Mouse (Mus musculus) cerebellum, adult 9-10 months (tissue): ENCODE data around the gene Speg.
A peak's percentile ranks its signal among the peaks of the same experiment; 100 is the strongest.

Experiments
- DNase-seq: peaks from one replicate; pipeline ENCODE4 v3.0.0; 2022

Speg gene

DNA sequence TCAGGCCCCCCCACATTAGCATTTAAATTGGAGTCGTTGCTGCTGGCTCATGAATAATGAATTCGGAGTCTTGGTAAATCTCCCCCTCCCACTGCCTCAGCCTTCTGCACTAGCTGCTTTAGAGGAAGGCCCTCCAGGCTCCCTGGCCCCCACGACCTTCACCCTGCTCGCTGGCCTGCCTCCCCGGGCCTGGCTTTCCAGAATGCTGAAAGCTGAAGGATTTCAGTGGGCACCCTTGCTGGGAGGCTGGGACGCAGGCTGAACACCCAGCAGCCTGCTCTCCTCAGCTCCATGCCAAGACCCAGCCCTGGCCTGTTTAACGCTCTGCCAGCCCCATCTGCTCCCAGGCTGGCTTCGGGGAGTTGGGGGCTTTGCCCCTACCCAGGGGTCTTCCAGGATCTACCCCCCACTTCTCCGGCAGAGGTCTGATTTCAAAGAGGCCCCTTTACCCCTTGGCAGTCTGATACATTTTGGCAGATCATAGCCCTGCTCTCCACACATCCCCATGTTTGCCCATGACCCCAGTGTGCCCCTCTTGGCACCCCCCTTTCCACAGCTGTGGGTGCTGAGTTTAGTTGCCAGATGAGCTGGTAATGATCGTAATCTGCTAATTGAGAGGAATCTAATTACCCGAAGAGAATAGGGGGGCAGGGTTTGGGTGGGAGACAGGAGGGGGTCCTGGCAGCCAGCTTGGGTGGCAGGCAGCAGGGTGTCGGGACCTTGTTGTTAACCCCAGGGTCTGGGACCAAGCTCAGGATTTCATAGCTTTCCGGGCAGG lies 68.3 kb downstream of the Speg start:
- DNase-seq: peak; percentile 81

DNA sequence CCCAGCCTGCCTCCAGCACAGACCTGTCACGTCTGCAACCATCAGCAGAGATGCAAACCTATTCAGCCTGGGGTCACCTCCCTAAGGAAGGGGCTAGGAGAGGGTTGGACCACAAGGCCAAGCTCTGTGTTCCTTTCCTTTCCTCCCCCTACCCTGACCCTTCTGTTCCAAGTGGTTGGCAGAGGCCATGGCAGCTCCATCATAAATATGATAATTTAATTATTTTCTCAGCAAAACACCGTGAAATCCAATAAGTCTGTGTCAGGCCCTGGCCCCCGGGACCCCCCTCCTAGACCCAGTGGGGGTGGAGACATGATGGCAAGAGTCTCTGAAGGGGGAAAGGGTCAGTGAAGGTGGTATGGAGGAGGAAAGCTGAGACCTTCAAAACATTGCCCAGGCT lies 69.1 kb downstream of the Speg start:
- DNase-seq: peak; percentile 72

DNA sequence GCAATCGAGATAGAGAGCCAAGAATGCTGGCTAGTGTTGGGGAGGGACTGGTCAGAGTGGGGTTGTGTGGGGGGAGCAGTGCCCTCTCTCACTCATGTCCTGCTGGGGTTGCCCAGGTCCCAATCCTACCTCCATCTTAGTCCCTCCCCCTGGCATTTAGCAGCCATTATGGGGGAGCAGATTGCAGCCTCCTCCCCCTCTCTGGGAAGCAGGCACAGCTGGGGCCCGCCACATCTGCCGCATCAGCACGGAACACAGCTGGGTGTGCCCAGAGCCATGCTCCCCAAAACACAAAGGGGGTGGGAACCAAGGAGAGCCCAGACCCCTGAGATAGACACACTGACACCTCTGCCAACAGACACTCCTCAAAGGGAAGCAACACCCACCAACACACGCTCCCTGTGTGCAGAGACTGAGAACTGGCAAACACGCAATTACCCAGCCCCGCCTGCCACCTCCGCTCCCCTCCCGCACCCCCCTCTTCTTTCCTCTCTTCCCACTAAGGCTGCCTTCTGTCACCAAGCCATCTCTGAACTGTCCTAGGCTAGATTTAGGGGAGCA lies 70.1 kb downstream of the Speg start:
- peak; percentile 75 for DNase-seq

DNA sequence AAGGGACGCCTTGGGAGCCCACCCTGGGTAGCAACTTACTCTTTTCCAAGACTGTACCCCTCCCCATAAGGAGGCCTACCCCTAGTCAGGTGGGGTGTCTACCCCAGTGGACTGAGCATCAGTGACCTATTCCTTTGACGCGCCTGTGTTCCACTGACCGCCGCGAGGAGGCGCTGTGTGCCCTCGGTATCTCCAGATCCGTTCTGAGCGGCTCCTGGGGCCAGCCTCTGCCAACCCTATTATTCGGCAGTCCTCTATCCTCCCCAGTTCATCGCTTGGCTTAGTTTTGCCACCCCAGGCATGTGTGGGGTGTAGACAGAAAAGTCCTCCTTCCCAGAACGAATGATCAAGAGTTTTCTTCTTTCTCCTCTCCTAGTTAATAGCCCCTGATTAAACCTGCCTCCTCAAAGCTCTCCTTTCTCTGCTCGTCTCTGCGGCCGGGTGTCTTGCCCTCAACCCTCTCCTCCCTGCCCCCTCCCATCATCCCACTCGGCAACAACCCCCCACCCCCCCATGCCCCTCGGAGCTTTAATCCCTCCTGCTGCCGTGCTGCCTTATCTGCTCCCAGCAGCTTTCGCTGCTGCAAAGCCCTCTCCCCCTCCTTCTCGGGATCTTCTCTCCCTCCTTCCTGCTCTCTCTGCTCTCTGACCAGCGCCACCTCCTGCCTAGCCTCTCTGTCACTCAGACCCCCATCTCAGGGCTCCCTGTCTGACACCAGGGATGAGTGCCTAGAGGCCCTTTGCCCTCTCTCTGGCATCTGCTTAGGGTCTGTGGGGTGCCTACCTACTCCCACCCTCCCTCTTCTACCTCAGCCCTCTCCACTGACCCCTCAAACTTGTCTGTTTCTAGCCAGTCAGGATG lies 70.9 kb downstream of the Speg start:
- DNase-seq: peak; percentile 92

DNA sequence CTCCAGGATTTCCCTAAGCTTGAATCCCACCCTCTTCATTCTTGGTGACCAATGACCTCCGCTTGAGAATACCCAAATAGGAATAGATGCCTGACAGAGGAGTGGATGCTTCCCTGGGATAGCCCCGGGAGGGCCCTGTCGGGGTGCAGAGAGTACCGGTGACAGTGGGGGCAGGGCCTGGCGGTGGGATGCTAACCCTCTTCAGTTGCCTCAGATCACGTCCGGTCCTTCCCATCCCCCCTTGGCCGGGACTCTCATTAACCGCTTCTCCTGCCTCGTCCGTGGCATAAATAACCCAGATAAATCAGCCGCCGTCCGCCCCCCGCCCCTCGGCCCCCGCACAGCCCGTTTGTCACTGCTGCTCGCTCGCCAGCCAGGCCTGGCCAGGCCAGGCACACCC lies 71.6 kb downstream of the Speg start:
- peak; percentile 60 for DNase-seq

DNA sequence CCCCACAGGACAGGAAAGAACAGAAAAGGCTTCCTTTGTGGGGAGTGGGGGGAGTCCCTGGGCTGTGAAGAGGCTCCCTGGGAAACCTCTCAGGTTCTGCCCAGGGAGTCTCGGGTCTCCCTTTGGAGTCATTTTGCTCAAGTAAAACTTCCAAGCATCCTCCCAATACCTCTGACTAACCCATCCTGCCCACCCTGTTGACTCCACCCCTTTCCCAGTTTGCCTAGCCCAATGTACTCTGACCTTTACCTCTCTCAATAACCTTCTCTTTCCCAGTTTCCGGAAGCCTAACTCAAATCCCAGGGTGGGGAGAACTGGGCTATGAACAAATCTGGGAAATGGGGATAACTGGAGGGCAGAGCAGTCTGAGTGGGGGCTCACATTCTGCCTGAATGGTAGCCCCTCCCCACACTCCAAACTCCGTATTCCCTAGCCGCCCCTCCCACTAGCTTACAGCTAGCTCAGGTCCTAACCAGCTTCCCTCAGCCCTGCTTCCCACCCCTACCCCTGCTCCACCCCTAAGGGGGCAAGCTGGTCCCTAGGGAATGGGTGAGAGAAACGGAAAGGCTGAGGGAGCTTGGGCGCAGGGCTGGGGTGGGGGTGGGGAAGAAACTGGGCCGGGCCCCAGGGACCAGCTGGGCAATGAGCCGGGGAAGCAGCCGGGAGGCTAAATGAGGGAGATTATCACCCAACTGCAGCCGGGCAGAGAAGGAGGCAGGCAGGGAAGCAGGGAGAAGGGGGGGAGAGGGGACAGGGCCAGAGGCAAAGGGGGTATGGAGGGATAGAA lies 72.4 kb downstream of the Speg start:
- no peak for DNase-seq

DNA sequence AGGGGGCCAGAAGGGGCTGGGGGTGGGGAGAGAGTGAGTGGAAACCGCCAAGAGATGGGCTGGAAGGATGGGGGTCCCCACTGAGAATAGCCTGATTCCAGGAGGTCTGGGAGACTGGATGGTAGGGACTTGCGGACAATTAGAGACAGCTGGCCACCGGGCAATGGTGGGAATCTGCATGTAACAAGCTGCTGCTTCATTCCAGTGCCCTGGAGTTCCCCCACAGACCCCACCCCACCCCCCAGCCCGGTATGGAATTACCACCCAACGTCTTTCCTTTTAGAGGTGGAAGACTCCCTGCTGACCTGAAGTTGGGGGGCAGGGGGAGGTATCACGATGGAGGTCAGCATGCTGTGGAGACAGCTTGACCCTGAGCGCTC lies 72.9 kb downstream of the Speg start:
- DNase-seq: no peak

DNA sequence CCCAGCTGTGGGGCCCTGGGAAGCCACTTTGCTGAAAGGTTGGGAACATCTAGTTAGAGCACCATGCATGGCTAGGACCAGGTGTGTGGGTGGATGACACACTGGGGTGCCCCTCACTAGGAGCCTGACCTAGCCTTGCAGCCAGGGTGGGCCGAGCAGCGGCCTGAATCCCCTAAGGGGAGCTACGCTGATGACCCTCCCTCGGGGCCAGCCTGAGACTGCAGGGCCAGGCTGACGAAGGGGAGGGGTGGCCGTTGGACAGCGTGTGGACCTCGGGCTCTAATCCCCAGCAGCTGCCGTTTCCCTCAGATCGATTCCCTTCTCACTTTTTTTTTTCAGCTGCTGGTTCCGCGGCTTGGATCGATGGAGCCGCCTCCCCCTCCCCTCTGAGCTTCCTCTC lies 73.8 kb downstream of the Speg start:
- no peak for DNase-seq

DNA sequence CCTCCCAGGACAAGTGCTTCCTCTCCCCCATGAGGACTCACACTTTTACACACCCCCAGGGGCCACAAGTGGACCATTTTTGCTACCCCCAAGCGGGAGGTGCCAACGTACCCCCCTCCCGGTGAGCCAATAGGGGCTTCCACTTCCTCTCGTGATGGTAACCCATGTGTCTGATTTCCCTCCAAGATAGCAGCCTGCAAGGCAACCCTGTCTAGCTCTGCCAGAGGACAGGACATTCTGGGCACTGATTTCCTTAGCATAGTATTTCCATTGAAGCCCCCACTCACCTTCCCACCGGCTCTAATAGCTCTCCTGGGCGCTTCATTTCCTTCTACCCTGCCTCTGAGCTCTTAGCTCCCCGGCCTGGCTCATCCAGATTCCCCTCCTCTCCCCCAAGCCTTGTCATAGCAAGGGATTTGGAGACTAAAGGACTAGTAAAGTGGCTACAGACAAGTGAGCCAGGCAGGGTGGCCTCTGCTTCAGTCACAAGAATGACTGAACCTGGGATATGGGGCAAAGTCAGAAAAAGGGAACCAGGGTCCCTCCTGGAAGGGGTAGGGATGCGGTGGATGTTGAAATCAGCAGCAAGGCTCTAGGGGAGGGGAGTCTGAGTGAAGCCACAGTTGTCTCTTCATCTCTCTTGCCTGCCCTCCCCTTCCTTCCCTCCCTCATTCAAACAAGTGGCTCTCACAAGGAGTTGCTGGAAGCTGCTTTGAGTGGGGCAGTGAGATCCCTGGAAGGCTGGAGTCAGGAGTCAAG lies 74.5 kb downstream of the Speg start:
- no peak for DNase-seq

DNA sequence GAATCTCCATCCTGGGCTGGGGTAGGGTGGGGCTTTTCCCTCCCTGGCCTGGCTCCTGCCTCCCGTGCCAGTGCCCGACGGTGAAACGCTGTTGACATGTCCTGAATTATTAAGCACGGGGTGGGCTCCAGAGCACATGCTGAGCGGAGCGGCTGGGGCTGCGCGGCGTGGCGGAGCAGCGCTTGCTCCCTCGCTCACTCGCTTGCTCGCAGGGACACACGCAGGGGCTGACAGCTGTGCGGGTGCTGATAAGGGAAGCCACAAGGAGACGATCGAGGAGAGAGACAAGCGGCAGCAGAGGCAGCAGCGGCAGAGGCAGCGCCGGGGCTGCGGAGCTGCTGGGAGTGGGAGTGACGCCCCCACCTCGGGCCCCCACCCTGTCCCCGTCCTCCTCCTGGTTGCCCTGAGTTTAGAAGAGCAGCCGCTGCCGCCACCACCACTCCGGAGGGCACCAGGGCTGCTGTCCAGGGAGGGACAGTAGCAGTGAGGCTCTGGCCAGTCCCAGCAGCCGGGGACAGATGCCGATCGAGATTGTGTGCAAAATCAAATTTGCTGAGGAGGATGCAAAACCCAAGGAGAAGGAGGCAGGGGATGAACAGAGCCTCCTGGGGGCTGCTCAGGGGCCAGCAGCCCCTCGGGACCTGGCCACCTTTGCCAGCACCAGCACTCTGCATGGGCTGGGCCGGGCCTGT lies 75.4 kb downstream of the Speg start, which contains the start of gene Asic4:
Asic4 (plus strand) TSS at position 123 of the 692 bp plus-strand sequence.
- no peak for DNase-seq

DNA sequence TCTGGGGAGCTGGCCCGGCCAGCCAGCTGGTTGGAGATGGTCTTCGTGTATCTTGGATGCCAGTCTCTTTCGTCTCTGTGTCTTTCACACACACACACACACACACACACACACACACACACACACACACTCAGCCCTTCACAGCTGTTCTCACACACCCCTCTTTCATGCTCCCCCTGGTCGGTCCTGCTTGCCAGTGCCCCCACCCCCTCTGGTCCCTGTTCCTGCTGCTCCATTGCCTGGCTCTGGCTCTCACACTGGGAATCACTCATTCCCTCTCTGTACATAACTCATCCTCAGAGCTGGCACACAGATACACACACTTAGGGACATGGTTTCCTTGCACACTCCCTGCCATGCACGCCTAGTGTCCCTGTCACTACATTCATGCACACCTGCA lies 76.8 kb downstream of the Speg start:
- DNase-seq: no peak

DNA sequence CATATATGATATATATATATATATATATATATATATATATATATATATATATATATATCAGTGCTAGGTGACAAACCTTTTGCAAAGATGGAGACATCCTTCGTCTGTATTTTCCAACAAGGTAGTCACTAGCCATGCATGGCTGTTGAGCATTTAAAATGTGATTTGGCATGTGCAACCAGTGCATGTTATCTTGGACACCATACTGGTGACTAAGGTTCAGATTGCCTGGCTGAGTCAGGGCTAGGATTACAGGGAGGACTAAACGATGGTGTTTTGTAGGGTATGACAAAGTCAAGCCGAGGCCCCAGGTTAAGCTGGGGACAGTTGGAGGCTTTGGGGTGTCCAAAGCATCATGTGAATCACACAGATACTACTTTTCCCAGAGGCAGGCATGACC lies 80.3 kb downstream of the Speg start:
- no peak for DNase-seq

DNA sequence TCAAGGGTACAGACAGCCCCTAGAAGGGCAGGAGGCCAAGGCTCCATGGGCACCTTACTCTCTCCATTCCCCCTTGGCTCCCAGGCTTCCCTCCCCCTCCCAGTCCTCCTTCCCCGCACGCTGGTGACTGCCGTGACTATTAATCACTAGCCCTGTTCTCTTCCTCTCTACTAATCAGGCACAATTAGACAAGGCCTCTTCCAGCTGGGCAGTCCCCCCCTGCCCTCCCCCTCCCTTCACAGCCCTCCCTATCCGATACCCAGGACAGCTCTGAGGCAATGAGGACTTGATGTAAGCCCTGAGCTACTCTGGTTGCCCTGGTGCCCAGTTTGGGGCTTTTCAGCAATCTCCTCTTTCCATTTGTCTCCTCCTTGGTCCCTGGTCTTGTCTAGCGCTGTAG lies 80.9 kb downstream of the Speg start:
- DNase-seq: no peak

DNA sequence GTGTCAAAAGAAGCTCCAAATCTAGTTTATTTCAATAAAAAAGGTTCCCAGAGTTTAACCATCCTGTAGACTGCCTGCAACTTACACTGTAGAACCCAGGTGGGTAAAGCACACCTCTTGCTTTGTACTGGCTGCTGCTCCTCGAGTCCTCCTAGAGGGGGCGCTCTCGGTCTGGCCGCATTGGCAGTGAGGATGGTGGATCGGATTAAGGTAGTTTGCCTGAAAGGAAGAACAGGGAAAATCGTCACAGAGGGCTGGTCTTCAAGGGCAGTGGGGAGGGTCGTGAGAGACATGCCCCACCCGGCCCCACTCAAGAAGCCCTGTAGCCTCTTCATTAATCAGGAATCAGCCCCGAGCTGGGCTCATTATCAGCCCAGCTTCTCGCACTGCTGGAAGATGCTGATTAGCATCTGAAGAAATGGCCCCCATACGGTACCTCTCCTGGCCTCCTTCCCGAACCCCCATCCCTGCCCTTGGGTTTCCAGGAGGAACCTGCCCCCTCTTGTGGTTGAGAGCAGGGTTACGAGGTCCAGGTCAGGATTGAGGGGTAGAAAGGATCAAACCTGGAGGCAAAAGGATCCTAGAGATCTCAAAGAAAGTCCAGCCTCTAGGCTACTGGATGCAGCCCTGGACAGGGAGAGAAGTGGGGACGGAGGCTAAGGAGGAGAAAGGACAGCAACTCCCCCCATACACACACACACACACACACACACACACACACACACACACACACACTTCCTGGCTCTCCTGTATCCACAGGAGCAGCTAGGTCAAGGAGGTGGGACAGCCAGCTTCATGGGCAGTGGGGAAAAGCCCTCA lies 81.9 kb downstream of the Speg start:
- DNase-seq: no peak

DNA sequence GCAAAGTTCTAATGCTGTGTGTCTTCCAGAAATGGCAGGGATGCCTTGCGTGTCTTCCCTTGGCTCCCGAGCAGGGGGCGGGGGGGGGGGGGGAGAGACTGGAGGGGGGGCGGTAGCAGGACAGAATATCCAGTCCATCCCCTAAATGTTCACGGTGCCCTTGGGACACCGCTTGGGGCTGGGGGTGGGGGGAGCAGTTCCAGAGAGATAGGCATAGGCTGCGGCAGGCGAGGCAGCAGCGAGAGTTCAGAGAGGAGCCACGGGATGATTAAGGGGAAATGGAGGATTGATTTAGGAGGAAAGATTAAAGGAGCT lies 82.6 kb downstream of the Speg start:
- DNase-seq: no peak

DNA sequence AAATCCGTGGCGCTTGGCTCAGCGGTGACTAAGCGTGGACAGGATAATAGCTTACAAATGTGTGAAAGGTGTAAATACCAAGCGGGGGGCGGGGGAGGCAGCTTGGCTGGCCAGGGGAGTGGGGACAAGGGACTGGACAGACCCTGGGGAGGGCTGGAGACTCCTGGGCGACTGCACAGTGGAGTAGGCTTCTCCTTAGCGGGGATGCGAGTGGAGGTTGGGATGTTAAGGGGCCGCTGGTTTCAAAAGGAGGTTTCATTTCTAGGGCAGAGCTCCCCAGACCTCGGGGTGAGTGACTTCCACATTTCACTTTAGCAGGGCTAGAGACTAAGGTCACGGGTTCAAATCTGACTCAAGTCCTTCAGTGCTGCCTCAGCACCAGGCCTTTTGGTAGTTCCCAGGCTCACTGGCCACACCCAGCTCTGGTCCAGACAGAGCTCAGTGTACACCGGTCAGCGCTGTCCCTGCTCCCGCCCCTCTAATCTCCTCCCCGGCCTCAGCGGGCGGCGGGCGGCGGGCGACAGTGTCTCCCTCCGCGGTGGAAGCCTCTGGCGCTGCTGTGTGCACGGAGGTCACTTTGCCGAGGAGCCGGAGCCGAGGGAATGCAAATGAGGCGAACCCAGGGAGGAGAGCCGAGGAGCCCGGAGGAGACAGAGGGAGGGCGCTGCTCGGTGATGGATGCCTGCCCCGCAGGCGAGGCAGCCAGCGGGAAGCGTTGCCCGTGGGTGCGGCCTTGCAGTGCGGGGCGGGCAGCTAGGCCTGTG lies 83.1 kb downstream of the Speg start:
- peak; percentile 43 for DNase-seq

DNA sequence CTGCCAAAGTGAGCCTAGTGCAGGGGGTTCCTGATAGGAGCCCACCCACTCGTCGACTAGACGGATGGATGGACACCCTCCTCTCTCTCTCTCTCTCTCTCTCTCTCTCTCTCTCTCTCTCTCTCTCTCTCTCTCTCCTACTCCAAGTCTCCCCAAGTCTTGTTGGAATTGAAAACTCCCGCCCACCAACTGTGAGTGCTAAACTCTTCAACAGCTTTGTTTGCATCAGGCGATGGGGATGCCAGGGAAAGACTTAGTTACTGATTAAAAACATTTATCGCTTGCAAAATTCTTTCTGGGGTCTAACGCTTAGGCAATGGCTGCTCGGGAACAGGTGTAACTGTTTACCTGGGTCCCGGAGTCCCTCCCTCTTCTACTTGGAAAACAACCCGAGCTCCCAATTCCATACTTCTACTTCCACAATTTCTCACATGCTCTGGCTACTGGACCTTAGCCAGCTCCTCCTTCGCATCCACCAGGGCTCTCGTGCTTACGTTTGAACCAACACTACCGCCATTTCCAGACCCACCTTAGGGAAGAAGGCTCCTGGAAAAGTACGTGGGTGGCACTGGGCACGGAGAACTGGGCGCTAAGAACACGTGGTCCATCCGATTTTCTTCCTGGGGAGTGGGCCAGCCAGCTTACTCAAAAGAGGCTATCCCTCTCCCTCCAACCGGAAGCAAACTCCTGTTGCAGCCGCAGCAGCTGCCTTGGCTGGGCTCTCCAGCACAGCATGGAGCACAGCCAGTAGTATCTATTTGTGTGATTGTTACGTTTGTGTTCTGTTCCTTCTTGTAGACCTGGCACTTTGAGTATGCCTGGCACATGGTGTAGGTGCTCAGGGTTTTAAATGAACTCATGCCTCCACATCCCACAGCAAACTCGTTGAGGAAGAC lies 83.9 kb downstream of the Speg start:
- peak; percentile 53 for DNase-seq

DNA sequence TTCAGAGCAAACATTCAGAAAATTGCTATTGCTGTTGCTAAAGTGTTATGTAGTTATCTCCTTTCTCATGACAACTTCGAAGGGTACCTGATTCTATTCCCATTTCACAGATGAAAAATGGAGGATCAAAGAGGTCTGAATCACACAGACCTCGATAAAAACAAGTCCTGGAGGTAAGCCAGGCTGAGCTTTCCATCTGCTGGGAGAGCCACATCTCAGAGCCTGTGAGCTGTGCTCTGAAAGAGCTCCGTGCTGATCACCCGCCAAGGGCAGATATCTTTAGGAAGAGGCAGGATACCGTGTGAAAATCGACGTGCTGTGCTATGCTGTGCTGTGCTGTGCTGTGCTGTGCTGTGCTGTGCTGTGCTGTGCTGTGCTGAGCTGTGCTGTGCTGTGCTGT lies 85.2 kb downstream of the Speg start:
- DNase-seq: no peak

DNA sequence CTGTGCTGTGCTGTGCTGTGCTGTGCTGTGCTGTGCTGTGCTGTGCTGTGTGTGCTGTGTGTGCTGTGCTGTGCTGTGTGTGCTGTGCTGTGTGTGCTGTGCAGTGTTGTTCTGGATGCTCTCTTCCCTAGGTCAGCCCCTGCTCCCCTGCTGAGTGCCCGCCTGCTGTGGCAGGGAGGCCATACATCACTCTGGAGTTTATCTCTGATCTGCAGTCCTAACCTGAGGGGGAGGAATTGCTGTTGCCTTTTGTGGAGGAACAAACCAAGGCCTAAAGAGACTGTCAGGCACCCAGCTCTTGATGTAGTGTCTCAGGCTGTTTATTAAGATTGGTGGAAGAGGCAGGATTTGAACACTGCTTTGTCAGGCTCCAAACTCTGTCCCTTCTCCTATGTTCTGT lies 87.5 kb downstream of the Speg start:
- DNase-seq: no peak
